8 mouse cellular contexts compared by ENCODE assay signal in the genomic region with DNA sequence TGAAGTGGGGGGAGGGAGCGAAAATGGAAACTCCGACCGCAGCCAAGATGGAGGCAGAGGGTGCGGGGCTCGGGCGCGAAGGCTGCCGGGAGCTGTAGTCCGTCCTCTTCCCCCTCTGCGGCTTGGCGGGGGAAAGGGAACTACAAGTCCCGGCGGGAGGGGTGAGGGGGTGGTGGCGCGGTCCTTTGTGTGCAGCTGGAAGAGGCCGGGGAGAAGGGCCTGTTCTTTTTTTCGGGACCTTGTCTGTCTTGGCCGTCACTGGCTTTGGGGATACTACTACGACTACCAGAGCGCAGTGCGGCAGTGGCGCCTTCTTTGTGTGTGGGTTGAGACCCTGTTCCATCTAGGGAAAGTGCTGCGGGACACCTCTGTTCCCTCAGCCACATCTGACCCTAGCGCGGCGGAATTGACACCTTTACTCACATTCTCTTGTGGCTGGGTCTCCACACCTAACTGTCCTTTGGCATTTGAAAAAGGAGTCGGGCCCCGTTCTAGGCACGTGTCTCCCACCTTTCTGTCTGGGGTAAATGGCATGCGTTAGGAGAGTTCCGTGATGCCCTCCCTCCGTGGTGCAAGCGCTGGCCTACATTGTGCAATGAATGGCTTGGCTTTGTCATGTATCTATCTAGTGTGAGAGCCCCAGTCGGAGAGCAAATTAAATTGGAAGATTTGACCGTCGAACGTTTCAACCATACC. TPM values are rescaled to one million over a fixed set of nuclear protein-coding genes. Genes with fewer than 3 reads are reported as not detected.
DNase-seq lines count a peak whose midpoint lies in the region; ATAC-seq and TF ChIP-seq lines count a peak whose summit lies in the region.

No protein-coding gene starts in this region.

- TF ChIP-seq CTCF in brain, embryonic 14.5 days (IDR thresholded peaks at IDR 0.05; ENCODE audit: borderline replicate concordance, extremely low read depth, insufficient read depth, insufficient read length): no peak
- TF ChIP-seq CTCF in midbrain, postnatal 0 days (IDR thresholded peaks at IDR 0.05): no peak

- DNase-seq in CD4-positive helper T cell, adult 2 months (ENCODE audit: low read depth, low spot score): peak; percentile 92
- DNase-seq in brain, embryonic 14.5 days (ENCODE audit: low read depth): peak; percentile 98
- DNase-seq in heart, embryonic 10.5 days (ENCODE audit: low spot score): peak; percentile 97
- peak; percentile 94 for DNase-seq in midbrain, postnatal 0 days (ENCODE audit: low spot score)
- peak; percentile 88 to 89 for DNase-seq in spleen, postnatal 36 days (ENCODE audit: low spot score in 2 of 2)

- H3K27ac ChIP-seq in heart, embryonic 10.5 days: peak overlapping the region; percentile 99
- H3K27ac ChIP-seq in kidney, embryonic 14.5 days (ENCODE audit: low read depth, low read length): peak overlapping the region; percentile 90
- peak overlapping the region; percentile 99 for H3K27ac ChIP-seq in limb, embryonic 15.5 days
- peak overlapping the region; percentile 93 for H3K27ac ChIP-seq in midbrain, postnatal 0 days (ENCODE audit: low read depth, low read length)

- H3K4me2 ChIP-seq in kidney, embryonic 14.5 days (replicated peaks; ENCODE audit: low read depth, low read length): peak overlapping the region; percentile 69
- peak overlapping the region; percentile 52 for H3K4me2 ChIP-seq in limb, embryonic 15.5 days
- peak overlapping the region; percentile 65 for H3K4me2 ChIP-seq in midbrain, postnatal 0 days (ENCODE audit: low read depth, low read length, poor library complexity, severe bottlenecking)

- peak; percentile 87 for ATAC-seq in erythroblast, adult 5-6 weeks (replicated peaks; ENCODE audit: low FRiP score, poor library complexity, severe bottlenecking)
- ATAC-seq in kidney, embryonic 14.5 days (ENCODE audit: low FRiP score, low TSS enrichment): peak; percentile 96
- ATAC-seq in limb, embryonic 15.5 days (ENCODE audit: insufficient number of reproducible peaks, low FRiP score, low TSS enrichment, low read depth): peak; percentile 93
- ATAC-seq in midbrain, postnatal 0 days (ENCODE audit: low FRiP score): peak; percentile 95

- H3K4me1 ChIP-seq in heart, embryonic 10.5 days: 0 out of 2 replicates have a peak, but pooled peaks cover 7% of the 10 kb centered on the region
- H3K4me1 ChIP-seq in kidney, embryonic 14.5 days (ENCODE audit: control insufficient read depth, insufficient read depth, low read length): peaks cover 16% of the 10 kb centered on the region; the same call in 1 of the 2 replicates
- H3K4me1 ChIP-seq in limb, embryonic 15.5 days: peaks cover 9% of the 10 kb centered on the region
- peaks cover 4% of the 10 kb centered on the region; the same call in 1 of the 2 replicates for H3K4me1 ChIP-seq in midbrain, postnatal 0 days (ENCODE audit: insufficient read depth, low read length)

- H3K36me3 ChIP-seq in heart, embryonic 10.5 days: peaks cover 2% of the 10 kb centered on the region; the same call in 1 of the 2 replicates
- H3K36me3 ChIP-seq in kidney, embryonic 14.5 days (ENCODE audit: control insufficient read depth, insufficient read depth, low read length): no peaks in the 10 kb centered on the region
- no peaks in the 10 kb centered on the region for H3K36me3 ChIP-seq in limb, embryonic 15.5 days
- H3K36me3 ChIP-seq in midbrain, postnatal 0 days (ENCODE audit: insufficient read depth, low read length): no peaks in the 10 kb centered on the region

- no peaks in the 10 kb centered on the region for H3K9me3 ChIP-seq in heart, embryonic 10.5 days
- no peaks in the 10 kb centered on the region for H3K9me3 ChIP-seq in kidney, embryonic 14.5 days (ENCODE audit: control insufficient read depth, low read length)
- no peaks in the 10 kb centered on the region for H3K9me3 ChIP-seq in limb, embryonic 15.5 days
- no peaks in the 10 kb centered on the region for H3K9me3 ChIP-seq in midbrain, postnatal 0 days (ENCODE audit: low read length)

- H3K27me3 ChIP-seq in heart, embryonic 10.5 days (ENCODE audit: insufficient read depth, poor library complexity, severe bottlenecking): no peaks in the 10 kb centered on the region
- H3K27me3 ChIP-seq in kidney, embryonic 14.5 days (ENCODE audit: control insufficient read depth, insufficient read depth, low read length): no peaks in the 10 kb centered on the region
- H3K27me3 ChIP-seq in limb, embryonic 15.5 days: no peaks in the 10 kb centered on the region
- no peaks in the 10 kb centered on the region for H3K27me3 ChIP-seq in midbrain, postnatal 0 days (ENCODE audit: insufficient read depth, low read length)

- TF ChIP-seq POLR2A in brain, embryonic 14.5 days (IDR thresholded peaks at IDR 0.05; ENCODE audit: borderline replicate concordance, extremely low read depth, insufficient read depth, insufficient read length, poor library complexity, severe bottlenecking): no peak

- peak overlapping the region; percentile 90 for H3K9ac ChIP-seq in kidney, embryonic 14.5 days (ENCODE audit: low read depth, low read length)
- H3K9ac ChIP-seq in limb, embryonic 15.5 days: peak overlapping the region; percentile 99
- peak overlapping the region; percentile 78 for H3K9ac ChIP-seq in midbrain, postnatal 0 days (replicated peaks; ENCODE audit: low read length, poor library complexity, severe bottlenecking)

- H3K4me3 ChIP-seq in heart, embryonic 10.5 days: peak overlapping the region; percentile 88
- peak overlapping the region; percentile 75 for H3K4me3 ChIP-seq in kidney, embryonic 14.5 days (ENCODE audit: low read length)
- peak overlapping the region; percentile 88 for H3K4me3 ChIP-seq in limb, embryonic 15.5 days
- H3K4me3 ChIP-seq in midbrain, postnatal 0 days (ENCODE audit: low read depth, low read length): peak overlapping the region; percentile 61

- WGBS in heart, embryonic 10.5 days: under 1% methylated on average over 36 of the region's 37 CpGs
- under 1% methylated on average over 36 of the region's 37 CpGs for WGBS in kidney, embryonic 14.5 days
- under 1% methylated on average over 32 of the region's 37 CpGs for WGBS in limb, embryonic 15.5 days
- WGBS in midbrain, postnatal 0 days: under 1% methylated on average over 33 of the region's 37 CpGs

RNA-seq across cellular contexts. Expression of gene Csde1, which starts 0.9 kb away (rescaled TPM):
- polyA plus RNA-seq in brain, embryonic 14.5 days (2012; rRNA removed): 61.0 and 122 TPM in 2 replicates
- 84.4 and 89.9 TPM in 2 replicates for total RNA-seq in erythroblast, adult 5-6 weeks (2015; ENCODE audit: low replicate concordance)
- 216 and 294 TPM in 2 replicates for total RNA-seq in erythroblast, adult 5-6 weeks (2017; ENCODE audit: low replicate concordance)
- 352 and 387 TPM in 2 replicates for polyA plus RNA-seq in heart, embryonic 10.5 days (2016; fragmentation: Nextera tagmentation; extraction: Ambion mirVana)
- 316 and 496 TPM in 2 replicates for polyA plus RNA-seq in kidney, embryonic 14.5 days (2014; fragmentation: Nextera tagmentation; extraction: Ambion mirVana)
- 312 and 324 TPM in 2 replicates for polyA plus RNA-seq in limb, embryonic 15.5 days (2015; fragmentation: Nextera tagmentation; extraction: Ambion mirVana)
- total RNA-seq in midbrain, postnatal 0 days (2014; rRNA removed): 222 and 287 TPM in 2 replicates
- 256 and 287 TPM in 2 replicates for polyA plus RNA-seq in midbrain, postnatal 0 days (2015; fragmentation: Nextera tagmentation; extraction: Ambion mirVana)

RNA-seq across cellular contexts. Expression of gene Sike1, which starts 25.6 kb away (rescaled TPM):
- polyA plus RNA-seq in brain, embryonic 14.5 days (2012; rRNA removed): 46.5 and 49.0 TPM in 2 replicates
- 4.4 and 11.7 TPM in 2 replicates for total RNA-seq in erythroblast, adult 5-6 weeks (2015; ENCODE audit: low replicate concordance)
- 3.6 and 7.9 TPM in 2 replicates for total RNA-seq in erythroblast, adult 5-6 weeks (2017; ENCODE audit: low replicate concordance)
- polyA plus RNA-seq in heart, embryonic 10.5 days (2016; fragmentation: Nextera tagmentation; extraction: Ambion mirVana): 67.2 and 72.1 TPM in 2 replicates
- 52.2 and 72.4 TPM in 2 replicates for polyA plus RNA-seq in kidney, embryonic 14.5 days (2014; fragmentation: Nextera tagmentation; extraction: Ambion mirVana)
- polyA plus RNA-seq in limb, embryonic 15.5 days (2015; fragmentation: Nextera tagmentation; extraction: Ambion mirVana): 65.4 and 68.1 TPM in 2 replicates
- total RNA-seq in midbrain, postnatal 0 days (2014; rRNA removed): 49.1 and 88.9 TPM in 2 replicates
- 42.4 and 48.3 TPM in 2 replicates for polyA plus RNA-seq in midbrain, postnatal 0 days (2015; fragmentation: Nextera tagmentation; extraction: Ambion mirVana)

RNA-seq across cellular contexts. Expression of gene Nras, which starts 37.0 kb away (rescaled TPM):
- 70.2 and 80.4 TPM in 2 replicates for polyA plus RNA-seq in brain, embryonic 14.5 days (2012; rRNA removed)
- total RNA-seq in erythroblast, adult 5-6 weeks (2015; ENCODE audit: low replicate concordance): 23.4 and 42.7 TPM in 2 replicates
- 26.6 and 29.6 TPM in 2 replicates for total RNA-seq in erythroblast, adult 5-6 weeks (2017; ENCODE audit: low replicate concordance)
- polyA plus RNA-seq in heart, embryonic 10.5 days (2016; fragmentation: Nextera tagmentation; extraction: Ambion mirVana): 109 and 122 TPM in 2 replicates
- 124 and 135 TPM in 2 replicates for polyA plus RNA-seq in kidney, embryonic 14.5 days (2014; fragmentation: Nextera tagmentation; extraction: Ambion mirVana)
- polyA plus RNA-seq in limb, embryonic 15.5 days (2015; fragmentation: Nextera tagmentation; extraction: Ambion mirVana): 98.0 and 98.1 TPM in 2 replicates
- 51.3 and 60.3 TPM in 2 replicates for total RNA-seq in midbrain, postnatal 0 days (2014; rRNA removed)
- 60.3 and 67.9 TPM in 2 replicates for polyA plus RNA-seq in midbrain, postnatal 0 days (2015; fragmentation: Nextera tagmentation; extraction: Ambion mirVana)

RNA-seq across cellular contexts. Expression of gene Ampd1, which starts 52.7 kb away (rescaled TPM):
- polyA plus RNA-seq in brain, embryonic 14.5 days (2012; rRNA removed): 0.16 and 0.21 TPM in 2 replicates
- not detected in 2 replicates for total RNA-seq in erythroblast, adult 5-6 weeks (2015; ENCODE audit: low replicate concordance)
- 0.26 TPM in 1 of 2 replicates, not detected in the other for total RNA-seq in erythroblast, adult 5-6 weeks (2017; ENCODE audit: low replicate concordance)
- not detected in 2 replicates for polyA plus RNA-seq in heart, embryonic 10.5 days (2016; fragmentation: Nextera tagmentation; extraction: Ambion mirVana)
- not detected in 2 replicates for polyA plus RNA-seq in kidney, embryonic 14.5 days (2014; fragmentation: Nextera tagmentation; extraction: Ambion mirVana)
- polyA plus RNA-seq in limb, embryonic 15.5 days (2015; fragmentation: Nextera tagmentation; extraction: Ambion mirVana): 6.2 and 20.5 TPM in 2 replicates
- total RNA-seq in midbrain, postnatal 0 days (2014; rRNA removed): not detected in 2 replicates
- not detected in 2 replicates for polyA plus RNA-seq in midbrain, postnatal 0 days (2015; fragmentation: Nextera tagmentation; extraction: Ambion mirVana)

RNA-seq across cellular contexts. Expression of gene Nr1h5, which starts 57.2 kb away (rescaled TPM):
- polyA plus RNA-seq in brain, embryonic 14.5 days (2012; rRNA removed): 0.12 and 0.13 TPM in 2 replicates
- total RNA-seq in erythroblast, adult 5-6 weeks (2015; ENCODE audit: low replicate concordance): not detected in 2 replicates
- not detected in 2 replicates for total RNA-seq in erythroblast, adult 5-6 weeks (2017; ENCODE audit: low replicate concordance)
- 0.16 and 5.2 TPM in 2 replicates for polyA plus RNA-seq in heart, embryonic 10.5 days (2016; fragmentation: Nextera tagmentation; extraction: Ambion mirVana)
- polyA plus RNA-seq in kidney, embryonic 14.5 days (2014; fragmentation: Nextera tagmentation; extraction: Ambion mirVana): not detected in 2 replicates
- not detected in 2 replicates for polyA plus RNA-seq in limb, embryonic 15.5 days (2015; fragmentation: Nextera tagmentation; extraction: Ambion mirVana)
- total RNA-seq in midbrain, postnatal 0 days (2014; rRNA removed): not detected in 2 replicates
- polyA plus RNA-seq in midbrain, postnatal 0 days (2015; fragmentation: Nextera tagmentation; extraction: Ambion mirVana): 0.07 and 0.19 TPM in 2 replicates

Comparison
In these comparisons a context has a peak if more than half of its experiments do, and no peak if none do; other contexts are left out.
1. Peak in every context shown above with its lines: DNase-seq, ATAC-seq, H3K4me3 ChIP-seq and H3K27ac ChIP-seq.